Mouse (Mus musculus) heart, adult 9 months (tissue): Measurements from ENCODE around the gene Krt1.

Experiments
- DNase-seq, 2 experiments: peaks; one replicate each; pipeline ENCODE4 v3.0.0; 2022; ENCODE audit warnings: low spot score in 2 of 2

The Krt1 gene

GRCm38 (mm10) chr15:101850694-101851093 lies at the start of gene Krt1:
Krt1 (minus strand) TSS chr15:101850794.
- DNase-seq: no peak

GRCm38 (mm10) chr15:101895216-101895615 lies 44.6 kb upstream of the Krt1 start:
- no peak for DNase-seq

DNA sequence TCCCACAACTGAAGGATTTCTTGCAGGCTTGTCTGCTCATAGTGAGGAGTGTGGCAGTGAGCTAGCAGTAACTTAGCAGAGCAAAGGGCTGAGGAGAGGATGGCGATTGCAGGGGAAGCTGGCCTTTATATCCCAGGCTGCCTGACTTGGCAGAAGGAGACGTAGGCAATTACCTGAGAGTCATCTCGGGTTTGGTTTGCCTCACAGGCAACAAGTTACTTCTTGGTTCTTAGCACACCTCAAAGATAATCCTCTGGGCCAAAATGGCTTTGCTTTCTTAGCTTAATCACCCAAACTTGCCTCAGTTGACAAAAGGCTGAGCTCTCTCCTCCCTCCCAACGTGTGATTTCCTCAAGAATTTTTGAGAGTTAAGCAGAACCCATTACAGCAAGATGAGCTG lies 42.2 kb upstream of the Krt1 start, which contains the start of gene Krt76:
Krt76 (minus strand) TSS at position 101 of the 400 bp plus-strand sequence.
- no peak for DNase-seq

- DNase-seq: no peak
Measured at GRCm38 (mm10) chr15:101879776-101880175, 29.2 kb upstream of the Krt1 start.

DNA sequence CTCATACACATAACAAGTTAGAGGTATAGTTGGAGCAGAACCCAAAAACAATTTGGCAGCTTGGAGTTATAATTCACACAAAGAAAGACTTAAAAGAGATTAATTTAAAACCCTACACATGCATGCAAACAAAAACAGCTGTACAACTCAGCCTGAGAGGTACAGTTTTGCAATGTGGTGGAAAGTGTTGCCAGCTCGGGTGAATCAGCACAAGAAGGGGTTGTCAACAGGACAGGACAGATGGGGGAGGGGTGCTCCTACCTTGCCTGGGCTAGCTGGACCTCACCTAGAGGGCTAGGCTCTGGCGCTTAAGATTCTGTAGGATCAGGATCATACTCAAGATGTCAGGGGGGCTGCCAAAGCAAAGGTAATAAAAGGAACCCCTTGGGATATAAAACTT lies 27.4 kb upstream of the Krt1 start:
- no peak for DNase-seq

DNA sequence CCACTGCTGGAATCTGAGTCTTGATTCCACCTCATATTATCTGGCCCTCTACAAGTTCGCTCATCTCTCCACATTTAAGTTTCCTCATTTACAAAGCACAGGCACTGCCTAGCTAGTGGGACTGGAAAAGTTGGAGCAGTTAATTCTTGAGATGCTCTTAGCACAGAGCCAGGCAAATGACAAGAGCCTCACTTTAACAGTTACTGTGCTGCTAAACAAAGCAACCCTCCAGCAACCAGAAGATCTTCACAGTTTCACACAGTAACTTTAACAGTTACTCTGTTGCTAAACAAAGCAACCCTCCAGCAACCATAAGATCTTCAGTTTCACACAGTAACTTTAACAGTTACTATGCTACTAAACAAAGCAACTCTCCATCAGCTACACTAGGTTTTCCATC lies 23.8 kb upstream of the Krt1 start:
- DNase-seq: no peak

- no peak for DNase-seq
Measured at GRCm38 (mm10) chr15:101873231-101873630, 22.6 kb upstream of the Krt1 start.

DNA sequence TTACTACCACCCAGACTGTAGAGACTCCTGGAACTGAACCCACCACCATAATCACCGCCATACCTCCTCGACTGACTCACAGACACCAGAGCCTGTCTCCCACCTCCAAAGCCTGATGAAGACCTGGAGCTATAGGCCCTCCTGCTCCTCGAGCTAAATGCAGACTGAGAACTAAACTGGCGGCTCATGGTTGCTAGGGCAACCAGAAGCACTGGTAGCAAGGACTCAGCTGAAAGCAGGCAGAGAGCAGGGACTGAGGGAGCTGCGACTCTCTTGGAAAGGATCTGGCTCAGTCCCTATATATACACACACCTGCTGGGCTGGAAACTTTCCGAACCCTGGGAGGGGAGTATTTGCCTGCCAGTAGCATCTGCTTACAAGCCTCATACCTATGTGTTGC lies 18.8 kb upstream of the Krt1 start, which contains the start of gene Krt77:
Krt77 (minus strand) TSS at position 275 of the 400 bp plus-strand sequence.
- no peak for DNase-seq

- no peak for DNase-seq
Measured at GRCm38 (mm10) chr15:101866754-101867153, 16.2 kb upstream of the Krt1 start.

DNA sequence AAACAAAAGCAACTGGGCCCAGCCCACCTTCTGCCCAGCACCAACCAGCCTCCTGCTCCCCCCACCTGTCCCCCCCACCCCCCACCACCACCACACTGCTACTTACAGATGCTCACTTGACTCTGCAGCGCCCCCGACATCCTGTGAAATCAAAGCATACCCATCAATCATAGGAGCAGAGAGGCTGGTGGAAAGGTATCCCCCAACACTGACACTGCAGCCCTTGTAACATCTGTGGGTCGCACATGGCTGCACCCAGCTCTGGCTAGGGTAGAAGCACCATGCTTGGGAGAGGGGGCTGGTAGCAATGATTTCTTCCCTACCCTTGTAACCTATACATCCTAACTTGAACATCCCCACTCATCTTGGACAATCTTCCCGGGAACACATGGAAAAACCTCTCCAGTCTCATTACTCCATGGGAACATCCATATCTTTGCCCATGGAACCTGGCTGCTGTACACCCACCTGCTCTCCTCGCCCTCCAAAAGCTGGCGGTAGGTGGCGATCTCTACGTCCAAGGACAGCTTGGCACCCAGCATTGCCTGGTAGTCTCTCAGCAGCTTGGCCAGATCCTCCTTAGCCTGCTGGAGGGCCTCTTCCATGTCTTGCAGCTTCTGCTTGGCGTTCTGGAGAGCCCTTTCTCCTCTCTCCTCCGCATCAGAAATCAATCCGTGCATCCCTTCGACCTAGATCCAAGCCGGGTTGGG lies 10.0 kb upstream of the Krt1 start:
- DNase-seq: no peak

GRCm38 (mm10) chr15:101859735-101860170 lies 9.2 kb upstream of the Krt1 start:
- DNase-seq: no peak

GRCm38 (mm10) chr15:101858673-101859425 lies 8.3 kb upstream of the Krt1 start:
- DNase-seq: no peak

- DNase-seq: no peak
Measured at GRCm38 (mm10) chr15:101856696-101857095, 6.1 kb upstream of the Krt1 start.

DNA sequence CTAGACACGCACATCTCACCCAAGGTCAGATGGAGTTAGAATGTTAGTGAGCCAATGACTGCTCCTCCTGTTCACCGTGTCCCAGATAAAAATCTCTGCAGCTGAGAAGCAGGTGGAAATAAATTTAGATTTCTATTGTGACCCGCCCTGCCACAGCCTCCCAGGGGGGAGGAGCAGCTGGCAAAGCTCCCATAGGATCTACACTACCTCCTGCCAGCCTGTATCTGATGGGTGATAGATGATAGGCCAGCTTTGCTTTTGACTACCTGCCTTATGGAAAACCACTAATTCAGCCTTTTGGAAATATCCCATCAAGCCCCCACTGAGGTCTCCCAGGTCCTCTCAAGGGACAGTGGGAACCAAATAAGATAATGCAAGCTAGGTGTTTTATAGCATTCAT lies 5.1 kb upstream of the Krt1 start:
- DNase-seq: no peak

DNA sequence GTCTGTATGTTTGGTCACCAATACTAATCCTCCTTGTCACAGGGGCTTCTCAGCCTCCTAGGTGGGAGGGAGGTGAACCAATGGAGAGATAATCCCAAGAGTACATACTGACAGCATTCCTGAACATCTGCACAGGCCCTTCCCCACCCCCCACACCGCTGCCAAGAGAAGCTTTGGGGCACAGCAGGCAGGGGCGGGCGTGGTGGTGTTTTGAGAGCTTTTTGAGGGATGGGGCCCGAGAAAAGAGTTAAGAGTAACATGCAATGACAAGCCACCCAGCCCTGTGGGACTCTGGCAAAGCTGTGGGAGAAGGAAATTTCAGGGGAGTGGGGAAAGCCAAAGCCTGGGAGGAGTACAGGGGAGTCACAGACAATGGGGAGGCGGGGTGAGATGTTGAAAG lies 3.7 kb upstream of the Krt1 start:
- no peak for DNase-seq

DNA sequence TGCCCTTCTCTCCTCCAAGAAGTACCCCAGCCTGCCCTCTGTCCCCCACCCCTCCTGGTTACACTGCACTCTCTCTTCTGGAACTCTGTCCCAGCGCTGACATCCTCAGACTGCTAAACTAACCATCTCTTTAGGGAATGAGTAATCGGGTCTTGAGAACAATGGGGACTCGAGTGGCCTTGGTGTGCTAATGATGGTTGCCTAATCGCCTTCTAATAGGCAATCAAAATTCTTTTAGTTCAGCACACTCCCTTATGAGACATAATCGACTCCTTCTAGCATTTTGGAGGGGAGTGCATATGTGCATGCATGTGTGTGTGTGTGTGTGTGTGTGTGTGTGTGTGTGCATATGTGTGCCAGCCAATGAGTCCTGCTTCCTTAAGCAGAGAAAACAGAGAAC lies 2.0 kb upstream of the Krt1 start:
- DNase-seq: no peak

DNA sequence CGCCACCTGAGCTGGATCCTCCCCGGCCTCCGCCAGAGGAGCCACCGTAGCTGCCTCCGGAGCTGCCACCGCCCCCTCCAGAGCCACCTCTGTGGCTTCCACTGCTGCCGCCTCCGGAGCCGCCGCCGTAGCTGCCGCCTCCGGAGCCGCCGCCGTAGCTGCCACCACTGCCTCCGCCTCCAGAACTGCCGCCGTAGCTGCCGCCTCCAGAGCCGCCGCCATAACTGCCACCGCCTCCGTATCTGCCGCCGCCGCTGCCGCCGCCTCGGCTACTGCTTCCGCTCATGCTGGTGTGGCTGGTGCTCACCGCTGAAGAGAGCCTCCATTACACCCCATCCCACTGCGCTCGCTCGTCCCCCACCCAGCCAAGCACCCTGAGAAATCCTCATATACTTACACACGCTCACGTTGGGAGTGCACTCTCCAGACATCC lies 4.6 kb downstream of the Krt1 start:
- no peak for DNase-seq

- no peak for DNase-seq
Measured at GRCm38 (mm10) chr15:101843192-101843591, 7.4 kb downstream of the Krt1 start.

GRCm38 (mm10) chr15:101834784-101835328 lies 15.7 kb downstream of the Krt1 start:
- DNase-seq: no peak

DNA sequence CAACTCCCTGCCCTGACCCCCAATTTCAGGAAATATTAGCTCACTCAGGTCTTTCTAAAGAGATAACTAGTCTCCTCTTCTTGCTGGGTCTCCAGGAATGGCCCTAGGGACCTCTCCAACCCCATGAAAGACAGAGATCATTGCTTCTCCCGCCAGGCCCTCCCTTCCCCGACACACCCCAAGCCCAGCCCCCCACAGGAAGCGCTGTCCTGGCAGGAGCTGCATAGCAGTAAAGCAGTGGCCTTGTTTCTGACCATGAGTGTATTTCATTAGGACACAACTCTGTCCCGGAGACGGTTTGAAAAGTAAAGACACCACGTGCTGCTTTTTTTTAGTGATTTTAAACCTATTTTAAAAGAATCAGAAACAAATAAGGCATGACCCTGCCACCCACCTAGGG lies 17.5 kb downstream of the Krt1 start:
- no peak for DNase-seq

GRCm38 (mm10) chr15:101829441-101829840 lies 21.2 kb downstream of the Krt1 start:
- DNase-seq: no peak

GRCm38 (mm10) chr15:101821786-101822185 lies 28.8 kb downstream of the Krt1 start:
- DNase-seq: no peak

GRCm38 (mm10) chr15:101817875-101818274 lies 32.7 kb downstream of the Krt1 start, which contains the start of gene Krt2:
Krt2 (minus strand) TSS chr15:101818169.
- no peak for DNase-seq
